Mouse (Mus musculus) neutrophil, adult 65 days (primary cell): ENCODE measurements around the gene Tmem163. TPM values are rescaled to one million over a fixed set of nuclear protein-coding genes. Genes with fewer than 3 reads are reported as not detected.

Experiments
- total RNA-seq: library from RNA; stranded (reverse); gene quantifications from 2 replicates; pipeline ENCODE4 v1.2.4, GENCODE M21; 2023

Gene Tmem163
- total RNA-seq = 0.18 and 0.82 TPM in 2 replicates

GRCm38 (mm10) chr1:127679498-127680133 is at the start of gene Tmem163:
Gene Tmem163, minus strand, starts transcription at chr1:127679548.

DNA sequence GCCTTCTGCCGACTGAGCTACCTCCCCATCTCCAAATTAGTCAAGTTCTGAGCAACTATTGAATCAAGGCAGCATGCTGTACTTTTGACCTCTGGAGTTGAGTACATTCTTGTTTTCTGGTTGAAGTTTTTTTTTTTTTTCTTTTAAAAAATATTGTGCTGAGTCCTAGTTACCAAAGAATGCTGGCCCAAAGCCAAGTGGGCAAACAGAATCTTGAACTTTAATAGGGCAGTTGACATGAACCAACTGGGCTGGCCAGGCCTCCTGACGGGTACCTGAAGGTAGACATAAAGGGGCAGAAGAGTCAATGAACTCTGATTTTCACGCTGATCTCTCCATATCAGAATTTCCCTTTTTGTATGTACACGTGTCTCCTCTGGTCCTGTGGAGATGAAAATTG is 49.7 kb upstream of the Tmem163 start, which contains the start of gene Acmsd:
Acmsd (plus strand) TSS at position 318 of the 400 bp plus-strand sequence.

Other genes starting within 250 kb of the Tmem163 start
- not detected in 2 replicates for gene Acmsd, start 49.9 kb upstream of the Tmem163 start, total RNA-seq
- gene Ccnt2, start 94.6 kb upstream of the Tmem163 start, total RNA-seq = 44.7 and 64.7 TPM in 2 replicates
- 0.14 TPM in 1 of 2 replicates, not detected in the other for gene Map3k19, start 175.5 kb upstream of the Tmem163 start, total RNA-seq
- 18.6 and 23.0 TPM in 2 replicates for gene Rab3gap1, start 189.2 kb upstream of the Tmem163 start, total RNA-seq